ENCODE assay signal across 8 mouse cellular contexts in the genomic region with DNA sequence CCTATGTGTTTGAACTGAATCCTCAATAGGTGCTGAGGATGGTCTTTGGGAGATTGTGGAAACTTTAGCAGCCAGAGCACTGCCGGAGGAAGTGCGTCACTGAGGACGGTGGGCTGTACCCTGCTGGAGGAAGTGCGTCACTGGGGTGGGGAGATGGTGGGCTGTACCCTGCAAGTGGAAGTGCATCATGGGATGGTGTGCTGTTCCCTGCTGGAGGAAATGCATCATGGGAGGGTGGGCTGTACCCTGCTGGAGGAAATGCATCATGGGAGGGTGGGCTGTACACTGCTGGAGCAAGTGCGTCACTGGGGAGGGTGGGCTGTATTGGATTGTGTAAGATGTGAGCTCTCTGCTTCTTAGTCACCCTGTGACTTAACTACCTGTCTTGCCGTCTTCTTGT. TPM values are rescaled to one million over a fixed set of nuclear protein-coding genes. Genes with fewer than 3 reads are reported as not detected.
DNase-seq lines count a peak whose midpoint lies in the region; ATAC-seq lines count a peak whose summit lies in the region.

No protein-coding gene starts in this region.

- no peaks in the 10 kb centered on the region for H3K27me3 ChIP-seq in embryonic facial prominence, embryonic 10.5 days (replicated peaks; ENCODE audit: low read depth, poor library complexity, severe bottlenecking)
- H3K27me3 ChIP-seq in heart, embryonic 13.5 days (replicated peaks), result no peaks in the 10 kb centered on the region
- H3K27me3 ChIP-seq in lung, embryonic 16.5 days (ENCODE audit: control insufficient read depth, insufficient read depth, low read depth, low read length), result no peaks in the 10 kb centered on the region

- no peaks in the 10 kb centered on the region for H3K9me3 ChIP-seq in embryonic facial prominence, embryonic 10.5 days
- 0 out of 2 replicates have a peak, but pooled peaks cover 4% of the 10 kb centered on the region for H3K9me3 ChIP-seq in heart, embryonic 13.5 days
- 0 out of 2 replicates have a peak, but pooled peaks cover 2% of the 10 kb centered on the region for H3K9me3 ChIP-seq in lung, embryonic 16.5 days (ENCODE audit: control insufficient read depth, low read length)

- WGBS in embryonic facial prominence, embryonic 10.5 days, result 49% methylated on average over 6 of the region's 6 CpGs
- 59% methylated on average over 6 of the region's 6 CpGs for WGBS in heart, embryonic 13.5 days
- 52% methylated on average over 6 of the region's 6 CpGs for WGBS in lung, embryonic 16.5 days

- H3K27ac ChIP-seq in embryonic facial prominence, embryonic 10.5 days (replicated peaks), result no peak overlapping the region
- H3K27ac ChIP-seq in heart, embryonic 13.5 days (replicated peaks), result 0 out of 2 replicates have a peak overlapping the region, but pooled peaks have one; percentile 16
- H3K27ac ChIP-seq in lung, embryonic 16.5 days (ENCODE audit: low read length), result no peak overlapping the region

- no peak overlapping the region for H3K9ac ChIP-seq in heart, embryonic 13.5 days
- H3K9ac ChIP-seq in lung, embryonic 16.5 days (ENCODE audit: low read length), result no peak overlapping the region

- peak overlapping the region; percentile 43 for H3K4me2 ChIP-seq in heart, embryonic 13.5 days
- 0 out of 2 replicates have a peak overlapping the region, but pooled peaks have one; percentile 3 for H3K4me2 ChIP-seq in lung, embryonic 16.5 days (ENCODE audit: low read depth, low read length)

- peak overlapping the region; percentile 44 for H3K4me3 ChIP-seq in embryonic facial prominence, embryonic 10.5 days
- peak overlapping the region; percentile 16 for H3K4me3 ChIP-seq in heart, embryonic 13.5 days
- H3K4me3 ChIP-seq in lung, embryonic 16.5 days (ENCODE audit: low read length), result no peak overlapping the region

- H3K4me1 ChIP-seq in embryonic facial prominence, embryonic 10.5 days, result peaks cover 7% of the 10 kb centered on the region; the same call in 1 of the 2 replicates
- 0 out of 2 replicates have a peak, but pooled peaks cover 8% of the 10 kb centered on the region for H3K4me1 ChIP-seq in heart, embryonic 13.5 days
- no peaks in the 10 kb centered on the region for H3K4me1 ChIP-seq in lung, embryonic 16.5 days (replicated peaks; ENCODE audit: control insufficient read depth, insufficient read depth, low read length)

- peak; percentile 10 to 31 for DNase-seq in spleen, postnatal 36 days (ENCODE audit: low spot score in 2 of 2)
- DNase-seq in spleen, adult 18-20 months, result no peak
- DNase-seq in embryonic facial prominence, embryonic 10.5 days (ENCODE audit: low spot score), result peak; percentile 77
- peak; percentile 86 for DNase-seq in layer of hippocampus, adult 9-11 months
- DNase-seq in gastrocnemius, postnatal 14 days, result no peak

- H3K36me3 ChIP-seq in embryonic facial prominence, embryonic 10.5 days (replicated peaks), result peaks cover 4% of the 10 kb centered on the region; the same call in 1 of the 2 replicates
- H3K36me3 ChIP-seq in heart, embryonic 13.5 days, result no peaks in the 10 kb centered on the region
- no peaks in the 10 kb centered on the region for H3K36me3 ChIP-seq in lung, embryonic 16.5 days (ENCODE audit: control insufficient read depth, insufficient read depth, low read length)

- peak; percentile 83 for ATAC-seq in heart, embryonic 13.5 days (ENCODE audit: extremely low read depth, insufficient number of reproducible peaks, low FRiP score, low TSS enrichment)
- ATAC-seq in lung, embryonic 16.5 days (ENCODE audit: low read depth), result peak; percentile 76
- ATAC-seq in neutrophil, adult 5-6 weeks (ENCODE audit: extremely low read depth, insufficient number of reproducible peaks, low FRiP score, poor library complexity, severe bottlenecking), result peak; percentile 78

- intact Hi-C loops in gastrocnemius, postnatal 14 days (cut with DNase I; ENCODE audit: low total_unique reads), result no loop called here

RNA-seq across cellular contexts. Expression of gene Zfp64, which starts 25.5 kb away (rescaled TPM):
- polyA plus RNA-seq in embryonic facial prominence, embryonic 10.5 days (2016; fragmentation: Nextera tagmentation; extraction: Ambion mirVana), result 44.6 and 47.4 TPM in 2 replicates
- polyA plus RNA-seq in heart, embryonic 13.5 days (2015; fragmentation: Nextera tagmentation; extraction: Ambion mirVana), result 15.1 and 16.8 TPM in 2 replicates
- polyA plus RNA-seq in lung, embryonic 16.5 days (2015; fragmentation: Nextera tagmentation; extraction: Ambion mirVana), result 29.8 and 31.7 TPM in 2 replicates
- 12.8 and 14.3 TPM in 2 replicates for total RNA-seq in neutrophil, adult 5-6 weeks (2017)
- 1 to 10 TPM; 7.8 to 8.0 TPM for total RNA-seq in gastrocnemius, postnatal 14 days (2021)

Comparison
In these comparisons a context has a peak if more than half of its experiments do, and no peak if none do; other contexts are left out.
1. DNase-seq: peak in spleen, postnatal 36 days (2 of 2), embryonic facial prominence, embryonic 10.5 days (single experiment) and layer of hippocampus, adult 9-11 months (single experiment); none in spleen, adult 18-20 months (0 of 2) and gastrocnemius, postnatal 14 days (single experiment).
2. Peak in every context shown above with its lines, with median percentiles within 50 percentile points of each other: ATAC-seq.